Mouse (Mus musculus): ENCODE data around the gene Zeb2. TPM values are rescaled to one million over a fixed set of nuclear protein-coding genes. Genes with fewer than 3 reads are reported as not detected.

The Zeb2 gene
- polyA plus RNA-seq, 1 experiment = 57.8 TPM

GRCm38 (mm10) chr2:45060768-45061167, 56.4 kb downstream of the Zeb2 start:
- DNase-seq (ENCODE audit: low read depth) = no peak

- DNase-seq (ENCODE audit: low read depth) = no peak
These were observed 57.0 kb downstream of the Zeb2 start for GRCm38 (mm10) chr2:45060202-45060601.

DNA sequence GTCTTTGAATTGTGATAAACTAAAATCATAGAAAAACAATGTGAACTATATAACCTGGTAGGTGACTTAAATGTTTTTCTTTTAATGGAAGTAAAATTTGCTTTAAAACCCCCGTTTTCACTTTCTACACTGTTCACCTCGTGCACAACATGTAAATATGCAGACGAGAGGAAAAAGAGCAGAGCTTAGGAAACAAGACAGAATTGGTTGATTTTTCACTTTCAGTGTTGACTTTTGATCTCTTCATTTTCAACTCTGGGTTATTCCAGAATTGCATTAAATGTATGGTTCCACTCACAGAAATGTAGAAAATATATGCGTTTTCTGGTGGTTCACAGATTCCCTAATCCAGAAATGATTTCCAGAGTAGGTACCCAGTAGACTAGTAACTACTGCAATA, 57.6 kb downstream of the Zeb2 start:
- no peak for DNase-seq (ENCODE audit: low read depth)

DNA sequence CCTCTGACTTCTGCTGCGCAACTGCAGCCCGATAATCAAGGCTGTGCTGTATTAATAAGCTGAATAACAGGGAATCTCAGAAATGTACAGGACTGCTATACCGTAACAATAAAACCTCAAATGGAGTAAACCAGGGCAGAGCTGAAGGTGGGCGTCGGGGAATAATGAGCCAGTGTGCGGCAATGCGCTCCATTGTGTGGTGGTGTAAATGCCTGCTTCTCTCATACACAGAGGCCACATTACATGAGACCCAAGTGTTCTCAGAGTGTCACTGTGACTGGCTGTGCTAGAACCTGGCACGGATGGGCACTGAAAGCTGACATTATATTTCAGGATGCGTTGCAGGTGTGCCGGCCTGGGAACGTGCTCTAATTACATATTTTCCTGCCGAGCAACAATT, 58.2 kb downstream of the Zeb2 start:
- DNase-seq (ENCODE audit: low read depth) = no peak

DNA sequence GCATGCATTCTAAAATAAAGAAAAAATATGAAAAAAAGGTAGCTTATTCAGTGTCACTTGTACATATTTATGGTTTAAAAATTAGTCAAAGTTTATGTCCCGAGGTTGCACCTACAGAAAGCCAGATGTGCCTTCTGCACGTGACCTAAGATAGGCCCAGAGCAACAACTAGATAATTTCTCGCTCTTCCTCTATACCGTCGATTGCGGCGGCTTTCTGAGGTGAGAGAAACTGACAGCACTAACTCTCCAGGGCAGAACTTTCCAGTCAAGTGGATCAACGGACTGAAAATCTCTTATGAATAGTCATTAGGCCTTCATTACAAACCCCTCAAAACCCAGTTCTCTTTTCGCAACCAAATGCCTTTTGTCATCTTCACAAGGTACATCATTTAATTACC, 59.0 kb downstream of the Zeb2 start:
- no peak for DNase-seq (ENCODE audit: low read depth)

GRCm38 (mm10) chr2:45056856-45057562, 60.2 kb downstream of the Zeb2 start:
- no peak for DNase-seq (ENCODE audit: low read depth)

GRCm38 (mm10) chr2:45055926-45056325, 61.3 kb downstream of the Zeb2 start:
- DNase-seq (ENCODE audit: low read depth) = no peak

- DNase-seq (ENCODE audit: low read depth) = no peak
These were observed 62.1 kb downstream of the Zeb2 start for GRCm38 (mm10) chr2:45055034-45055615.

- no peak for DNase-seq (ENCODE audit: low read depth)
These were observed 62.8 kb downstream of the Zeb2 start for GRCm38 (mm10) chr2:45054070-45055025.

DNA sequence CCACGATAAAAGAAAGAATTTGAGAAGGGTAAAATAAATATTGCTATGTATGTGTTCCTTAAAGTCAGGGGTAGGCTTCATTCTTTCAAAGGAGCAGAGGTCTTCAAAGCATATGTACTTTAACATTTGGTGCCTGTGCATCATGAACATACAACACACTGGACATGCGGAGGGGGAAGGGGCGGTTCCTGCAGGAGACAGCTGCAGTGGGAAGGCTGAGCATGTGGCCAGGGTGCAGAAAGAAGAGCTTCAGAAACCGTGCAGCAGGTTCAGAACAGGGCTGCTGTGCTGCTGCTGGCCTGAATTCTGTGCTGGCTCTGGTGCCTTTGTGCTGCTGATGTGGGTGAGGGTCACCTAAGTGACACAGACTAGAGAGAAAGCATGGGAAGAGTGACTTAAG, 64.6 kb downstream of the Zeb2 start:
- no peak for DNase-seq (ENCODE audit: low read depth)

GRCm38 (mm10) chr2:45051321-45051720, 65.9 kb downstream of the Zeb2 start:
- DNase-seq (ENCODE audit: low read depth) = no peak

GRCm38 (mm10) chr2:45049923-45050322, 67.3 kb downstream of the Zeb2 start:
- DNase-seq (ENCODE audit: low read depth) = no peak

DNA sequence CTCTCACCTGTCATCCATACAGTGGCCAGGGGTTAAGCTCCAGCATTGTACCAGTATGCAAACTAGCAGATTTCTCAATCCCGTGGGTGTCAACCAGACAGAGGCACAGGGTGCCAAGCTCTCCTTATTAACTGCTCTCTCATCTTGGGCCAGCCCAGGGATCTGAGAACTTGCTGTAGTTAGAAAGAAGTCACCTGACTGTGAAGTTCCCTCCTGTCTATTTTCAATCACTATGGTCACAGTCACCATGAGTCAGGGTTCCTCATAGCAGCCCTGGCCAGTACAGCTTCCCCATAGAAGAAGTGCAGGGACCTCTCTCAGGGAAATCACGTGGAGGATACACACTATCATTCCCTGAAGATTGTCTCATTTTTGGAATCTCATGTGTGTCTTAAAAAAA, 67.9 kb downstream of the Zeb2 start:
- peak; percentile 52 for DNase-seq (ENCODE audit: low read depth)

DNA sequence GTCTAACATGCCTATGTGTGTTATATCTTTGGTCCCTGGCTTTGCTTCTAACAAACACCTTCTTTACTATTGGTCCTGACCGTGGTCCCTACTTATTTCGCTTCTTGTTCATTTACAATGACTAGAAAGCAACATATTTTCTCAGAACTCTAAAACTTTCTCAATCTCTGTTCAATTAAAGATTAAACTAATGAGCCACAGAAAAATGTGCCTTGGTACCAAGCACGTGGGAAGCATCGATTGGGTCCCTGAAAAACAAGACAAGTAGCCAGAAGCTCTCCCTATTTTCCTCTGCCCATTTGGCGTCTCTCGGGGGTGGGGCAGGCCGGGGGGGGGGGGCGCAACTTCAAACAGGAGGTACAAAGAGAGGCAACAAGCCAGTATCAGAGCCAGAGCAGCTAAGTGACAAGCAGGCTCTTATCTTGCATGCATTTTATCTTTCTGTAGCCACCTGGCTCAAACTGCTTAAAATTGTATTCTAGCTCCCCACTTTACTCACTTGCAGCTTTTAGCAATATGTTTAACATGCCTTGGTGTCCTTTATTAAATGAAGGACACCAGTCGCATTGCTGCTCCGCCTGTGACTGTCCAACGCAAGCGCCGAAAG, 76.4 kb downstream of the Zeb2 start:
- DNase-seq (ENCODE audit: low read depth) = no peak

- DNase-seq (ENCODE audit: low read depth) = no peak
These were observed 77.7 kb downstream of the Zeb2 start for GRCm38 (mm10) chr2:45039503-45039902.

- no peak for DNase-seq (ENCODE audit: low read depth)
These were observed 89.0 kb downstream of the Zeb2 start for GRCm38 (mm10) chr2:45028091-45028638.

- DNase-seq (ENCODE audit: low read depth) = no peak
These were observed 99.9 kb downstream of the Zeb2 start for GRCm38 (mm10) chr2:45017186-45017800.

DNA sequence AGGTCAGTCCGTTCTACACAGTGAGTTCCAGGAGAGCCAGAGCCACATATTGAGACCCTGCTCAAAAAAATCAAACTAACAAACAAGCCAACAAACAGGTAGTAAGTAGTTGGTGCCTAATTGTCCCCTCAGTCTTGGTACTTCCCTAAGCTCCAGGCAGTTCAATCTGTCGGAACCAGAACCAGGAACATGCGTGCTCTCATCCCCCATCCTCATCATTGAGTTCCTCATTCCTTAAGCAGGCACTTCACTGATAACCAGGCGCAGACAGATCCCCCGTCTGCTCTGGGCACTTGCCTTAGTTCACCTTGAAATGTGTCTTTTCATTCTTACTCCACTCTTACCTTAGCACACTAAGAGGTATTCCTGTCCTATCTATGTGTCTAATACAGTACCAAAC, 103.9 kb downstream of the Zeb2 start:
- DNase-seq (ENCODE audit: low read depth) = no peak

- no peak for DNase-seq (ENCODE audit: low read depth)
These were observed 104.5 kb downstream of the Zeb2 start for GRCm38 (mm10) chr2:45012676-45013075.

- DNase-seq (ENCODE audit: low read depth) = no peak
These were observed 106.5 kb downstream of the Zeb2 start for GRCm38 (mm10) chr2:45010701-45011100.

DNA sequence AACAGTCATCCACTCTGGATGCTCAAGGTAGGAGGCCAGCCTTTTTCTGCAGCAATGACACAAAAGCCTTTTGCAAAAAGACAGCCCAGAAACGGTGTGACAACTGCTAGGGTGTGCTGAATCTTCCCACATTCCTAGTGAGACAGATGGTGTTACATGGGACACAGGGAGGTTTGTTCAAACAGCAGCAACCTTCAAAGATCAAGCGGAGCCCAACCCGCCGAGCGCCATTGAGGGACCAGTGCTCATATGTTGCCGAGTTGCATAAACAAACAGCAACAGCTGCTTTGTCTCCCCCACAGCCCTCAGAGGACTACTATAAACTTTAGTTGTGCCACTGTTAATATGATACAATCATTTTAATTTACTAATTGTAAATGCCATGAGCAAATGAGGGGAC, 117.3 kb downstream of the Zeb2 start:
- DNase-seq (ENCODE audit: low read depth) = no peak

Measured in gonadal fat pad, adult 2 months (tissue).